Mouse (Mus musculus) embryo, embryonic 10 days (tissue): ENCODE measurements around the gene Mipol1.
A peak's percentile ranks its signal among the peaks of the same experiment; 100 is the strongest.
"Not testable (repeated sequence)": the region's sequence is repeated elsewhere in the genome, so short reads cannot be mapped to it uniquely, and the experiment has no call there.

Source experiments
- DNase-seq: peaks from one replicate; pipeline ENCODE4 v3.0.0-alpha.2; 2015; ENCODE audit warnings: low spot score

Mipol1 gene

GRCm38 (mm10) chr12:57230192-57230706, at the start of gene Mipol1, which contains the start of gene Prps1l3:
TSS of gene Mipol1 (plus strand) at chr12:57230427.
TSS of gene Prps1l3 (plus strand) at chr12:57230412.
- DNase-seq: peak; percentile 94

GRCm38 (mm10) chr12:57184401-57185147, 45.7 kb upstream of the Mipol1 start:
- DNase-seq: no peak

- DNase-seq: peak; percentile 78
These were observed 44.8 kb upstream of the Mipol1 start for GRCm38 (mm10) chr12:57185475-57185874.

GRCm38 (mm10) chr12:57186126-57186525, 44.1 kb upstream of the Mipol1 start:
- DNase-seq: no peak

DNA sequence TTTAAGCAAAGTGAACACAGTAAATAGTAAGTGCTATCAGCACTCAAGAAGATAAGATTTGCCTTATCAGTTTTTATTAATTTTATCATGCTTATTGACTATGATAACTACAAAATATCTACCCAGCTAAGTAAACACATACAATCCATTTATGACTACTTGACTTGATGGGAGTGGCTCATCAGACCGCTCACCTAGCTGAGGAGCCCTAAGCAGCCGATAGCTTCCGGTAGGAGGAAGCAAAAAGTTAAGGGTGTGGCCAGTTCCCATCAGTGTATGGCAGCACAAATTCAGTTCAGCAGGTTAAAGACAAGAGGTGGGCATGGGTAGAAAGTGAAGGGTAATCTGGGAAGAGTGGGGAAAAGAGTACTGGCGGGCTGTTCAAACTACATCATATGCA, 43.2 kb upstream of the Mipol1 start:
- DNase-seq: no peak

- DNase-seq: peak; percentile 59
These were observed 35.6 kb upstream of the Mipol1 start for GRCm38 (mm10) chr12:57194609-57195008.

DNA sequence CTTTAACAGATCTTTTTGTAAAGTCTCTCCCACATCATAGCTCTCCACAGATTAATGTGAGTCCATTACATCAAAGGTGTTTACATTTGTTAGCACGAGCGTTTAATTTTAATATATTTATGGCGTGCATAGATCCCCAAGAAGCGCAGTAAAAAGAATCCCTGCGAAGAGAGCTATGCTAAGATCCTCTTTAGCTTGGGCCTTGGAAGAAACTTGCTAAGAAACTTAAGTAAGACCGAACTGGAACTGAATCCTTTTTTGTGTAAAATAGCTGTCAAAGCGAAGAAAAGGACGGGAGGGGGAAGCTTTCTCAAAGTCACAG, 34.0 kb upstream of the Mipol1 start:
- DNase-seq: no peak

DNA sequence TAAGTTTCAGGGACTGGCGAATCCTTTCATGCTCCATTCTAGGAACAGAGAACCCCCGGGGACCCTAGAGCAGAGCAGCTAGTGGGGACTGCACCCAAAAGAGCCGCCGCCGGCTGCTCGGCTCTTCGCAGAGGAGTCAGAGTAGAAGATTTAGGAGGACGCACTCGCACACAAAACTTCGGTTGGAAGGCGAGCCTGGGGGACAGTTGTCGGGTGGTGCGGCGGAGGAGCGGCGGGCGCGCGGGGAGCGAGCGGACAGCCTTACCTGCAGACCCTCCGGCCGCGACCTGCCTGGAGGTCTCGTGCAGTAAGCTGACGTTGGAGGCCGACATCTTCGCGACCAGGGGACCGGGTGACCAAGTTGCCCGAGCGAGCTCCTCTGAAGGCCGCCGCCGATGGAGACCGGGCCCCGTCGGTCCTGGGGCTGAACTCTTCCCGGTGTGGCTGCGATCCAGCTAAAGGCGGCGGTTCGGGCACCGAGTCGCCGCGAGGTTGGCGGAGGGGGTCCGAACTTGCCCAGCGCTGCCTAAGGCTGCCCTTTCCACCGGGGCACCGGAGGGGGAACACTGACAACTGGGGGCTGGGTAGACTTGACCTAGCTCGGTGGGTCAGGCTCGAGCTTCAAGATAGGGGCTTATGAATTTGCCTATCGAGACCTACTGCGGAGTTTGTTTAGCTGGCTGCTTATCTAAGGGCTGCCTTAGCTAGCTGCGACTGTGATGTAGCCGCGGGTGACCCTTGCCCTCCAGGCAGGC, 33.4 kb upstream of the Mipol1 start:
- peak; percentile 79 for DNase-seq

DNA sequence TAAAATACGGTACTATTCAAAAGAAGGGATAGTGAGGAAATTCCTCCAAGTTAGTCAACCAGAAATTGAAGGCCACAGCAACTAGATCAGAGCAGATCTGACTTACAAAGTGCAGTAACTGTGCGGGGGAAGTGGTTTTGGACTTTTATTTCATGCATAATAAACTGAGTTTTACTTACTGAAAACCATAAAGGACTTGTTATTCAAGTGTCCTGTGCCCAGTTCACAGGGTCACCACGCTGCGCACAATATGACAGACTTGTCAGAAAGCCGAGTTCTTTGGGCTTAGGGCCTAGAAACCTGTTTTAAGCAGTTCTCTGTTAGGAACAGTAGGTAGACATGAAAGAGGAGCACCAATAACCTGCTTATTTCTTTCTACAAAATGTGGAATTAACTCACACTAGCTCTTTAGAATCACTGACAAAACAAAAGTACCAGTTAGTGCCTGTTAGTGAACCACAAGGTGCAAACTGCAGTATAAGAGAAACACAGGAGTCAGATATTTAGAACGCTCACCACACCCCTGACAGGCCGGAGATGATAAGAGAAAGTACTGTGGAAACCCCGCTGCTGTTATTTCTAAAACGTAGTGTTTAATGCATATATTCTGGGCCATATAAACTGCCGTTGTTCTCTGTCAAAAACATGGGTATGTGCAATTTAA, 32.7 kb upstream of the Mipol1 start, which contains the start of gene Slc25a21:
TSS of gene Slc25a21 (minus strand) at position 110 of the 664 bp plus-strand sequence.
- DNase-seq: no peak

GRCm38 (mm10) chr12:57198269-57198668, 32.0 kb upstream of the Mipol1 start:
- no peak for DNase-seq

- no peak for DNase-seq
These were observed 30.8 kb upstream of the Mipol1 start for GRCm38 (mm10) chr12:57199427-57199826.

GRCm38 (mm10) chr12:57201901-57202300, 28.3 kb upstream of the Mipol1 start:
- DNase-seq: no peak

DNA sequence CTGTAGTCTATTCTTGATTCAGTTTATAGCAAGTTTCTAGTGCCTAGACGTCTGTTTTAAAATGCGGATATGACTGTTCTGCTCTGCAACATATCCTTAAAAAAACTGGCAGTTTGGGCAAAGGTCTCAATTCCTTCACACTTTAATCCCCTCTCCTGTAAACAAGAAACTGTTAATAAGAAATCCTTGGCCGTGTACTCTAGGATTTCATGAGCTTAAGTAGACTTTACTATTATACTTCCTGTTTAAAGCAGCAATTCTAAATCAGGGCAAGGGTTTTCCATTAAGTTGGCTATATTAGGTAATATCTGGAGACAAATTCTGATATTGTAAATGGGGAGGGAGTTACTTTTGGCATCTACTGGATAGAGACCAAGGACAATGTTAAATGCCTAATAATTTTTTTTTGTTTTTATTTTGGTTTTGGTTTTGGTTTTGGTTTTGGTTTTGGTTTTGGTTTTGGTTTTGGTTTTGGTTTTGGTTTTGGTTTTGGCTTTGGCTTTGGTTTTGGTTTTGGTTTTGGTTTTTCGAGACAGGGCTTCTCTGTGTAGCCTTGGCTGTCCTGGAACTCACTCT, 25.9 kb upstream of the Mipol1 start:
- no peak for DNase-seq

DNA sequence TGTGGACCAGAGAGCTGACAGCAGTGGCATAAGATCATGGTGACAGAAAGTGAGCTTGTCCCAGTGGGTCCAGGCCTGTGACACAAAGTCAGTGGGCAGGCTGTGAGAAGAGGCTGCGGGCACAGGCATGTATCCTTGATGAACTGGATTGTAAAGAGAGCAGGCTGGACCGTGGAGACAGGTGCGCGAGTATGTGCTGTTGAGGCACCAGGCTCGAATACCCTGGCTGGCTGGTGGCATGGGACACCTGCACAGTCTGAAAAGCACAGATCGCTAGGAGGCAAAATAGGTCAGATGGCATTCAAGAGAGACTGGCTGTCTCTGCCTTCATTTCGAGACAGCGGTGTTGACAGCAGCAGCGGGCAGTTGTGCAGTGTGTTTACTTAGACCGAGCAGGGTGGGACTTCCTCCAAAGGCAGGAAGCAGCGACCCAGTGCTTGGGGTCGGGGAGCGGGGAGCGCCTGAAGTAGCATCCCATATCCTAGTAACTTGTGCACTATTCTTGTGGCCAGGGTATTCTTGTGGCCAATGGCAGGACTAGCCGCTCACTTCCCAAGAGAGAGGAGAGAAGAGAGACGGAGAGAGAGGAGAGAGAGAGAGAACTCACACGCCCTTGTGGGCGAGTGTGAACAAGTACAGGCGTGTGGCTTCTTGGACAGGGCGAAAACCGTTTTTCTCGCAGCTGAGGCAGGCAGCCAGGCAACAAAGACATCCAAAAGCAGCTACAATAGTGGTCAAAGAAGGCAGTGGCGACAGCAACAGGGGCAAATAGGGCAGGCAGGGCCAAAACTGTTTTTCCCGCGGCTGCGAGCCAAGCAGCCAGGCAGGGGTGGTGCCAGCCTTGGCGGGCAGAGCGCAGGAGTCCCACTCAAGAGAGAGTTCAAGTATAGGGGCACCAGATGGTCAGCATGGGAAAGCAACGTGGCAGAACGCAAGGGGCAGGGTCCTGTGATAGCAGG, 18.6 kb upstream of the Mipol1 start:
- DNase-seq: peak; percentile 70

DNA sequence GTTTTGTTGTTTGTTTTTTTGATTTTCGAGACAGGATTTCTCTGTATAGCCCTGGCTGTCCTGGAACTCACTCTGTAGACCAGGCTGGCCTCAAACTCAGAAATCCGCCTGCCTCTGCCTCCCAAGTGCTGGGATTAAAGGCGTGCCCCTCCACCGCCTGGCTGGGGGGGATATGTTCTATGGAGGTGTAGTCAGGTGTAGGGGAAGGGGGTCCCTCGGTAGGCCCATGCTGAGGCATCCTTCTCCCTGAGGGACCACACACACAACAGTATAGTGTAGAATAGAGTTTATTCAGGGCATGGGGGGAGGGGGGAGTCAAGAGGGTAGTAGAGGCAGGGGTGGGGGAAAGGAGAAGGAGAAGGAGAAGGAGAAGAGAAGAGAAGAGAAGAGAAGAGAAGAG, 17.8 kb upstream of the Mipol1 start:
- DNase-seq: not testable (repeated sequence)

- no peak for DNase-seq
These were observed 3.8 kb upstream of the Mipol1 start for GRCm38 (mm10) chr12:57226411-57226810.

DNA sequence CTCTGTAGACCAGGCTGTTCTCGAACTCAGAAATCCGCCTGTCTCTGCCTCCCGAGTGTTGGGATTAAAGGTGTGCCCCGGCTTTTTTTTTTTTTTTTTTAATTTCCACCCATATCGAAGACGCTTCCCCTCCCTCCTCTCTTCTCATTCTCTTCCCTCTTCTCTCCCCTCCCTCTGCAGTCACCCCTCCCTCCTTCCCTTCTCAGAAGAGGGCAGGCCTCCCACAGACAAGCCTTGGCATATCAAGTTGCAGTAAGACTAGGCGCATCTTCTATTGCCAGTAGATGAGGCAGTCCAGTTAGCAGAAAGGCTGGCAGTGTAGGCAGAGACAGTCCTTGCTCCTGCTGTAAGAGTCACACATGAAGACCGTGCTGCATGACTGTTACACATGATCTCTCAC, 2.5 kb upstream of the Mipol1 start:
- no peak for DNase-seq

DNA sequence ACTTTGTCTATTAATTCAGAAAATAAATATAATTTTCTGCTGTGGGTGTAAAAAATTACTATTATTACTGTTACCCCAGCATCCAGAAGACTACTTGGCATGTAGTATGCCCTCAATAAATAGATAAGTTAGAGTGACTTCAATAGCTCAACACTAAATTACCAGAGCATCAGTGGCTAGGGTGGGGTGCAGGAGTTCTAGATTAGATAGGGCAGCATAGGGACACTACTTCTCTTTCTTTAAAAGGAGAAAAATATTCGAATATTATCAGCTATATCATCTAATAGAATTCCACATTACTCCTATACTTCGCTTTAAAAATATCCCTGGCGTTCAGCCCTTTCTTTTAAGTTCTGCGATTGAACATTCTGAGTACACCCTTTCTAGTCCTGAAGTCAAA, 524 bp upstream of the Mipol1 start:
- DNase-seq: no peak

DNA sequence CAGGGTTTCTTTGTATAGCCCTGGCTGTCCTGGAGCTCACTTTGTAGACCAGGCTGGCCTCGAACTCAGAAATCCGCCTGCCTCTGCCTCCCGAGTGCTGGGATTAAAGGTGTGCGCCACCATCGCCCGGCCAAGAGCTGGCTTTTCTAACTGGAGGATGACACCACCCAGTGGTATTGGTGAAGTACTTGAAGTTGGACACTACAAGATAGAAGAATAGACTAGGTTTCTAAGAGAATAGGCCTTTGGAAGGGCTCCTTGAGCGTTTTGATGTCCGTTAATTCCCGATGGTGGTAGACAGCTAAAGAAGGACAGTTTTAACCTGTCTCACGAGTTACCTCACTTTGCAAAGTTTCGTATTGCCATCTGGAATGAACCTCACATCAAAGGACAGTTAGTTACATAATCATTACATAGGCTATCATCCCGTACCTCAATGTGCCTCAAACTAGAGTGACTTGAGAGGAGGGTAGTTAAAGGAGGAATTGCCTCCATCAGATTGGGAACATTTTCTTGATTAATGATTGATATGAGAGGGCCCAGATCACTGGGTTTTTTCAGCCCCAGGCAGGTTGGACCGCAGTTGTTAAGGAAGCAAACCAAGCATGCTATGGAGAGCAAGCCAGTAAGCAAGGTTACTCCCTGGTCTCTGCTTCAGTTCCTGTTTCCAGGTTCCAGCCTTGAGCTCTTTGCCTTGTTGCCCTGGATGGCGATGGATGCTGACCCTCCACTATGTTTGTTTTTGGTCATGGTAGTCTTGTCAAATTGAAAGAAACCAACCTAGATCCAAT, 1.1 kb downstream of the Mipol1 start:
- peak; percentile 22 for DNase-seq

- DNase-seq: no peak
These were observed 3.2 kb downstream of the Mipol1 start for GRCm38 (mm10) chr12:57233386-57233785.
